Mouse (Mus musculus) MEL (cell line): ENCODE data around the gene Ccsap. TPM values are rescaled to one million over a fixed set of nuclear protein-coding genes. Genes with fewer than 3 reads are reported as not detected.

Experiments used
- DNase-seq: peaks from one replicate; pipeline ENCODE4 v3.0.0; 2011; ENCODE audit warnings: low read depth, low spot score
- H3K27ac ChIP-seq: 2 replicates; pipeline ENCODE4 v1.5.1; 2012; ENCODE audit warnings: low read depth, mild to moderate bottlenecking, control low read depth, low read length, moderate library complexity; ENCODE audit not compliant: control insufficient read depth
- H3K27me3 ChIP-seq, 2 experiments: fragments of 150-350 bp in 1 of 2; sonication (generic) in 1 of 2; 2 replicates each; pipeline ENCODE4 v1.6.1; 2012; ENCODE audit warnings: low read length in 2 of 2, mild to moderate bottlenecking in 2 of 2, improper control_type of control experiment in 1 of 2, moderate library complexity in 1 of 2; ENCODE audit not compliant: insufficient read depth in 2 of 2, control insufficient read depth in 1 of 2
- H3K36me3 ChIP-seq, 2 experiments: 2 replicates each; pipeline ENCODE4 v1.6.1; 2012 to 2014; ENCODE audit warnings: low read length in 2 of 2, improper control_type of control experiment in 1 of 2, inconsistent platforms in 1 of 2, mild to moderate bottlenecking in 1 of 2; ENCODE audit not compliant: insufficient read depth in 2 of 2, control insufficient read depth in 1 of 2
- H3K4me1 ChIP-seq, 2 experiments: fragments of 150-350 bp in 1 of 2; sonication (generic) in 1 of 2; 2 replicates each; pipeline ENCODE4 v1.6.1; 2012; ENCODE audit warnings: low read length in 2 of 2, improper control_type of control experiment in 1 of 2, mild to moderate bottlenecking in 1 of 2; ENCODE audit not compliant: insufficient read depth in 2 of 2, control insufficient read depth in 1 of 2
- H3K4me3 ChIP-seq, 2 experiments: fragments of 150-350 bp in 1 of 2; sonication (generic) in 1 of 2; 2 replicates each; pipeline ENCODE4 v1.5.1; 2012; ENCODE audit warnings: low read depth in 2 of 2, low read length in 2 of 2, mild to moderate bottlenecking in 2 of 2, moderate library complexity in 2 of 2, control low read depth in 1 of 2, improper control_type of control experiment in 1 of 2; ENCODE audit not compliant: control insufficient read depth in 1 of 2, insufficient read depth in 1 of 2
- H3K79me2 ChIP-seq: 2 replicates; pipeline ENCODE4 v1.6.1; 2012; ENCODE audit warnings: mild to moderate bottlenecking, low read length, moderate library complexity; ENCODE audit not compliant: control insufficient read depth, poor library complexity, insufficient read depth
- H3K9ac ChIP-seq: 2 replicates; pipeline ENCODE4 v1.6.1; 2012; ENCODE audit warnings: low read depth, mild to moderate bottlenecking, control low read depth, low read length, moderate library complexity; ENCODE audit not compliant: control insufficient read depth, poor library complexity, severe bottlenecking
- H3K9me3 ChIP-seq: fragments of 150-350 bp; sonication (generic); replicated peaks from 2 replicates; pipeline ENCODE4 v1.6.1; 2012; ENCODE audit warnings: mild to moderate bottlenecking, low read length, improper control_type of control experiment, moderate library complexity; ENCODE audit not compliant: insufficient read depth
- BHLHE40 ChIP-seq: IDR thresholded peaks from 2 replicates; pipeline ENCODE4 v1.6.1; 2012; ENCODE audit warnings: low read depth, mild to moderate bottlenecking, inconsistent platforms, low read length, improper control_type of control experiment, borderline replicate concordance
- CHD1 ChIP-seq: IDR thresholded peaks from 2 replicates; pipeline ENCODE4 v1.6.1; 2012; ENCODE audit warnings: low read depth, mild to moderate bottlenecking, inconsistent platforms, low read length, improper control_type of control experiment
- EP300 ChIP-seq, 2 experiments: IDR thresholded peaks; 2 replicates each; pipeline ENCODE4 v1.6.1; 2011; ENCODE audit warnings: improper control_type of control experiment in 2 of 2, low read length in 2 of 2, low read depth in 1 of 2, mild to moderate bottlenecking in 1 of 2
- ETS1 ChIP-seq: IDR thresholded peaks from 2 replicates; pipeline ENCODE4 v1.6.1; 2012; ENCODE audit warnings: low read depth, mild to moderate bottlenecking, inconsistent platforms, low read length, improper control_type of control experiment, moderate library complexity
- GABPA ChIP-seq: IDR thresholded peaks from 2 replicates; pipeline ENCODE4 v1.6.1; 2012; ENCODE audit warnings: low read depth, mild to moderate bottlenecking, inconsistent platforms, low read length, improper control_type of control experiment, moderate library complexity
- GATA1 ChIP-seq: IDR thresholded peaks from 2 replicates; pipeline ENCODE4 v1.6.1; 2011; ENCODE audit warnings: low read depth, low read length, improper control_type of control experiment
- HCFC1 ChIP-seq: IDR thresholded peaks from 2 replicates; pipeline ENCODE4 v1.6.1; 2012; ENCODE audit warnings: low read depth, mild to moderate bottlenecking, inconsistent platforms, low read length, improper control_type of control experiment, moderate library complexity
- JUND ChIP-seq: IDR thresholded peaks from 2 replicates; pipeline ENCODE4 v1.6.1; 2011; ENCODE audit warnings: low read depth, mild to moderate bottlenecking, improper control_type of control experiment, low read length
- KAT2A ChIP-seq: conservative IDR thresholded peaks from 2 replicates; pipeline ENCODE4 v1.6.1; 2012; ENCODE audit warnings: low read depth, low read length, improper control_type of control experiment, inconsistent platforms
- MAX ChIP-seq: IDR thresholded peaks from 2 replicates; pipeline ENCODE4 v1.6.1; 2011; ENCODE audit warnings: low read length, improper control_type of control experiment
- MYB ChIP-seq: IDR thresholded peaks from 2 replicates; pipeline ENCODE4 v1.6.1; 2011; ENCODE audit warnings: mild to moderate bottlenecking, low read depth, low read length, improper control_type of control experiment
- MYC ChIP-seq: IDR thresholded peaks from 2 replicates; pipeline ENCODE4 v1.6.1; 2011; ENCODE audit warnings: low read depth, mild to moderate bottlenecking, low read length, improper control_type of control experiment, moderate library complexity
- POLR2A ChIP-seq, 2 experiments: IDR thresholded peaks; 2 replicates each; pipeline ENCODE4 v1.6.1; 2011 to 2012; ENCODE audit warnings: low read length in 2 of 2, mild to moderate bottlenecking in 2 of 2, control low read depth in 1 of 2, improper control_type of control experiment in 1 of 2, low read depth in 1 of 2, moderate library complexity in 1 of 2; ENCODE audit not compliant: control insufficient read depth in 1 of 2, insufficient read depth in 1 of 2, poor library complexity in 1 of 2
- POLR2AphosphoS5 ChIP-seq: IDR thresholded peaks from 2 replicates; pipeline ENCODE4 v1.6.1; 2012; ENCODE audit warnings: low read depth, borderline replicate concordance, mild to moderate bottlenecking, inconsistent platforms, low read length, moderate library complexity, mixed read lengths
- TCF12 ChIP-seq: IDR thresholded peaks from 2 replicates; pipeline ENCODE4 v1.6.1; 2014; ENCODE audit warnings: low read depth, mild to moderate bottlenecking, inconsistent platforms, low read length, improper control_type of control experiment, moderate library complexity
- USF2 ChIP-seq, 2 experiments: IDR thresholded peaks; 2 replicates each; pipeline ENCODE4 v1.6.1; 2011 to 2012; ENCODE audit warnings: improper control_type of control experiment in 2 of 2, low read length in 2 of 2, borderline replicate concordance in 1 of 2, inconsistent platforms in 1 of 2, low read depth in 1 of 2, mild to moderate bottlenecking in 1 of 2; ENCODE audit not compliant: insufficient read depth in 1 of 2
- ZC3H11A ChIP-seq: IDR thresholded peaks from 2 replicates; pipeline ENCODE4 v1.6.1; 2012; ENCODE audit warnings: low read depth, mild to moderate bottlenecking, inconsistent platforms, low read length, improper control_type of control experiment
- ZMIZ1 ChIP-seq: IDR thresholded peaks from 2 replicates; pipeline ENCODE4 v1.6.1; 2012; ENCODE audit warnings: low read depth, mild to moderate bottlenecking, inconsistent platforms, low read length, improper control_type of control experiment, moderate library complexity
- polyA plus RNA-seq, 2 experiments: library from polyadenylated mRNA; stranded (reverse) in 1 of 2; unstranded in 1 of 2; fragments of >175 nt in 1 of 2; fragments of >200 nt in 1 of 2; gene quantifications; 2 replicates each; pipeline versions ENCODE4 v1.2.1 to v1.2.4; 2012; ENCODE audit warnings: low replicate concordance in 2 of 2, low read depth in 1 of 2; ENCODE audit not compliant: insufficient read length in 2 of 2, insufficient read depth in 1 of 2, missing spikeins in 1 of 2
- total RNA-seq: library from RNA; depleted of rRNA; stranded (reverse); fragments of 300-350 nt; gene quantifications from 2 replicates; pipeline ENCODE4 v1.2.3, GENCODE M21; 2012

The Ccsap gene
- total and polyA plus RNA-seq, 3 experiments: 6.7 to 12.1 TPM; not detected in 1

DNA sequence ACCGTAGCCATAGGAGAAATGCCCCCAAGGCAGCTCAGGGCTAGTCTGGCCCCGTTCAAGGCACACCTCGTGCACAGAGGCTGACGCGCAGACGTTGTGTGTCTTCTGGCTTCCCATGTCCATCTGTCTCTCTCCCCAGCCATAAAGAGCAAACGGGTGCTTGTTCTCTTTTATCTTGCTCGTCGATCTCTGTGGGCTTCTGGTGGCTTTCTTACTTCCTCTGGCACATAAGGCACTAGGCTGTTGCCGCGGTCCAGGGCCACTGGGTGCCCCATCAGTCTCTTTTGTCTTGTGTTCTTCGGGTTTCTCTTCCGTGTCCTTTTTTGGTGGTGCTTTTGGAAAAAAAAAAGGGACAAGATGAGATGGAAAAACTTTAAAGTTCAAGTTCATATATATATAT, 14.9 kb downstream of the Ccsap start:
- peaks cover 2 to 3% of the 10 kb centered on the region in 2 experiments; a peak in 2 of 4 replicates for H3K36me3 ChIP-seq
- H3K4me3 ChIP-seq: no peak overlapping the region
- H3K27me3 ChIP-seq: no peaks in the 10 kb centered on the region
- H3K27ac ChIP-seq: no peak overlapping the region
- H3K4me1 ChIP-seq: peaks cover 0 to 8% of the 10 kb centered on the region in 2 experiments; a peak in 1 of 4 replicates
- H3K9ac ChIP-seq: no peak overlapping the region
- no peaks in the 10 kb centered on the region for H3K9me3 ChIP-seq
- peak; percentile 81 for TF ChIP-seq GATA1
- no peak for TF ChIP-seq POLR2AphosphoS5
- TF ChIP-seq CHD1: no peak
- TF ChIP-seq GABPA: no peak
- H3K79me2 ChIP-seq: peaks cover 36% of the 10 kb centered on the region
- no peak for DNase-seq

- H3K36me3 ChIP-seq: peaks cover 2 to 3% of the 10 kb centered on the region in 2 experiments; a peak in 2 of 4 replicates
- H3K4me3 ChIP-seq: no peak overlapping the region
- H3K27ac ChIP-seq: no peak overlapping the region
- H3K4me1 ChIP-seq: peaks cover 0 to 8% of the 10 kb centered on the region in 2 experiments; a peak in 1 of 4 replicates
- H3K9ac ChIP-seq: no peak overlapping the region
- H3K27me3 ChIP-seq: no peaks in the 10 kb centered on the region
- peaks cover 29% of the 10 kb centered on the region; the same call in 1 of the 2 replicates for H3K79me2 ChIP-seq
- no peak for DNase-seq
- no peaks in the 10 kb centered on the region for H3K9me3 ChIP-seq
- no peak for TF ChIP-seq ZMIZ1
- no peak for TF ChIP-seq TCF12
- no peak for TF ChIP-seq MAX
- no peak for TF ChIP-seq MYC
- no peak for TF ChIP-seq KAT2A
- TF ChIP-seq JUND: no peak
- no peak for TF ChIP-seq HCFC1
- no peak for TF ChIP-seq BHLHE40
- no peak for TF ChIP-seq USF2 (IDR thresholded peaks at IDR 0.05; ENCODE audit: borderline replicate concordance in 1 of 2, insufficient read depth in 1 of 2, low read depth in 1 of 2, low read length in 2 of 2)
- no peak for TF ChIP-seq MYB
- TF ChIP-seq EP300 (IDR thresholded peaks at IDR 0.05; ENCODE audit: low read depth in 1 of 2, low read length in 2 of 2): no peak
- no peak for TF ChIP-seq ETS1
- no peak for TF ChIP-seq ZC3H11A
- TF ChIP-seq POLR2A (IDR thresholded peaks at IDR 0.05; ENCODE audit: control insufficient read depth in 1 of 2, insufficient read depth in 1 of 2, low read depth in 1 of 2, low read length in 2 of 2, poor library complexity in 1 of 2): no peak
These were observed 15.7 kb downstream of the Ccsap start for GRCm38 (mm10) chr8:123844341-123844740.
